Mouse (Mus musculus) cortical plate, adult 2 months (tissue): ENCODE data around the gene Ndufaf3. TPM values are rescaled to one million over a fixed set of nuclear protein-coding genes. Genes with fewer than 3 reads are reported as not detected.
A peak's percentile ranks its signal among the peaks of the same experiment; 100 is the strongest.

Experiments used
- H3K27ac ChIP-seq: fragments of 200-500 bp; 2 replicates; pipeline ENCODE4 v1.5.1; 2012; ENCODE audit warnings: low read length, control low read depth, inconsistent platforms; ENCODE audit not compliant: insufficient read depth
- H3K4me1 ChIP-seq: fragments of 200-500 bp; 2 replicates; pipeline ENCODE4 v1.6.1; 2011; ENCODE audit warnings: low read length; ENCODE audit not compliant: control insufficient read depth, insufficient read depth
- H3K4me3 ChIP-seq: fragments of 200-500 bp; 2 replicates; pipeline ENCODE4 v1.5.1; 2011; ENCODE audit warnings: mild to moderate bottlenecking, low read length, control low read depth; ENCODE audit not compliant: insufficient read depth
- CTCF ChIP-seq: fragments of 200-500 bp; IDR thresholded peaks from 2 replicates; pipeline ENCODE4 v1.5.1; 2011; ENCODE audit warnings: mild to moderate bottlenecking, control low read depth, low read length; ENCODE audit not compliant: insufficient read depth; ENCODE audit errors: extremely low read depth
- POLR2A ChIP-seq: fragments of 200-500 bp; IDR thresholded peaks from 2 replicates; pipeline ENCODE4 v1.6.1; 2011; ENCODE audit warnings: mild to moderate bottlenecking, low read length, control low read depth; ENCODE audit not compliant: insufficient read depth; ENCODE audit errors: extremely low read depth
- polyA plus RNA-seq: library from polyadenylated mRNA; depleted of rRNA; stranded (reverse); fragments of >200 nt; gene quantifications from 2 replicates; pipeline ENCODE4 v1.2.3, GENCODE M21; 2012

Gene Ndufaf3
- polyA plus RNA-seq, 1 experiment, result 71.9 TPM

DNA sequence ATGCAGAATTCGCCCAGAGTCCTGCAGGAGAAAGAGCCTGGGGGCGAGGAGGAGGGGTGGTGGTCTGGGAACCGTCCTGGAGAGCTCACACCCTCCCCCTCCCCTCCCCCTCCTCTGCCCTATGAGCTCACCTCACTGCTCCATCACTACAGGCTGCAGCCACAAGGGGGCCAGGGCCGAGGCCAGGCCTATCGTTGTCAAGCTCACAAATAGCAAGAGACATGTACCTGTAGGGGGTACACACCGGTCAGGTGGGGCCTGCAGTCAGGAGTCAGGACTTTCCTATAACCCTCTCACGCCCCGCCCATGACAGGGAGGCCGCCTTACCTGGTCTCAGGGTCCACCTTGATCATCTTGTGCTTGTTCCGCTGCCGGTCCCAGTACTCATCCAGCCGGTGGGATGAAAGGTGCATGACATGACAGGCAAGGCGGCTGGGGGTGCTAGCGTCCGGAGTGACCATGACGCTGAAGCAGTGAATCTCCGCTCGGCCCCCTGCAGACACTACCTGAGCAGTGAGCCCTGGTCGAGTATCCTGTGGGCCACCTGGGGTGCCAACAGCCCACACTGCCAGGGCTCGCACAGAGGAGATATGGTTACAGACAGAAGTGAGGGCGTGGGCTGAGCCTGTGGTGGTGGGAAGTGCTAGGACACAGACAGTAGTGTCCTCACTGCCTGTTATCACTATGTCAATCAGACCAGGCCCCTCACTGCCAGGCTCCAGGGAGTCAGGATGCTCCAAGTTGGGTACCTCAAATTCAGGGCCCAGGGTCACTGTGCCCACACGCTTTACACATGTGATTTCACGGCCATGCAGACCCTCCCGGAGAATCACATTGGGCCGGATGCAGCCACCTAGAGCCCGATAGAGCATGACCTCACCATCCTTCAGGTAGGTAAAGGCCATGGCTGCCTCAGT lies 6.8 kb upstream of the Ndufaf3 start:
- H3K4me1 ChIP-seq, result no peaks in the 10 kb centered on the region; the same call in none of the 2 replicates

DNA sequence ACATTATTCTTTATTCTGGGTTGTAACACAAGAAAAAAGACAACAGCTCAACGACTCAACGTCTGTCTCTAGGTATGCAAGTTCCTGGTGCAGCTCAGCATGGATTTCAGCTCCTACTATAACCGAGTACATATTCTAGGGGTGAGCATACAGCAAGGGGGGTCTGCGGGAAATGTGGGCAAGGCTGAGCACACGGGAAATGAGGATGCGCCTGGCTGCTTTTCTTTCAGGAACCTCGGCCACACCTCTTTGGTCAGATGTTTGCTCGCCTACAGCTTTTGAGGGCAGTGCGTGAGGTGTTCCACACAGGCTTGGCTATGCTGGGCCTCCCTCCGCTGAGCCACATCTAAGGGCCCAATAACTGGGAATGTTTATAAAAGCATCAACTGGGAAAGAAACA lies 5.1 kb upstream of the Ndufaf3 start:
- no peak overlapping the region for H3K27ac ChIP-seq
- TF ChIP-seq POLR2A (no peak), CTCF (no peak)
- H3K4me3 ChIP-seq, result no peak overlapping the region
- no peaks in the 10 kb centered on the region; the same call in 1 of the 2 replicates for H3K4me1 ChIP-seq

More for the DNA sequence above, 6.8 kb upstream of the Ndufaf3 start:
- Histone ChIP-seq H3K27ac (no peak overlapping the region), H3K4me3 (no peak overlapping the region)
- TF ChIP-seq POLR2A (0 out of 2 replicates have a peak, but pooled peaks have one; percentile 2), CTCF (peak; percentile 36; the same call in 1 of the 2 replicates)

DNA sequence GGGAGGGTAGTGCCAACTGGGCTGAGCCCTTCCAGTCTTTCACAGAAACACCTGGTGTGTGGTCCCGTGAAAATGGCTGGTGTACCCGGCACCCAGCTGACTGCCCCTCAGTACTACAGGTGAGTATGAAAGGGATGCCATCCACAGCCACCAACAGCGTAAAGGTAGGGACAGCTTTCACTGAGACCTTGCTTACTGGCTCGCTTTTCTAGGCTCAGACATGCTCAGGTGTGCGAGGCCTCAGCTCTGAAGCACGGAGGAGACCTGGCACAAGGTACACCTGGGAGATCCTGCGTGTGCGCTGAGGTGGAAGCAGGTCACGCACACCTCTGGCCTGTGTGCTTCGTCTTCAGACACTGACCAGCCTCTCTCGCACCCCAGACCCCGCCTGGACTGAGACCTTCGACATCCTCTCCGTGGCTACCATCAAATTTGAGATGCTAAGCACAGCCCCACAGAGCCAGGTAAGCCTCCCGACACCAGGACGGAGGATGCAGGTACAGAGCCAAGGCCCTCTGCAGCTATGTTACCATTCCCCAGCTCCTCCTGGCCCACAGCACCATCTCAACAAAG lies 4.3 kb upstream of the Ndufaf3 start:
- no peaks in the 10 kb centered on the region for H3K4me1 ChIP-seq

DNA sequence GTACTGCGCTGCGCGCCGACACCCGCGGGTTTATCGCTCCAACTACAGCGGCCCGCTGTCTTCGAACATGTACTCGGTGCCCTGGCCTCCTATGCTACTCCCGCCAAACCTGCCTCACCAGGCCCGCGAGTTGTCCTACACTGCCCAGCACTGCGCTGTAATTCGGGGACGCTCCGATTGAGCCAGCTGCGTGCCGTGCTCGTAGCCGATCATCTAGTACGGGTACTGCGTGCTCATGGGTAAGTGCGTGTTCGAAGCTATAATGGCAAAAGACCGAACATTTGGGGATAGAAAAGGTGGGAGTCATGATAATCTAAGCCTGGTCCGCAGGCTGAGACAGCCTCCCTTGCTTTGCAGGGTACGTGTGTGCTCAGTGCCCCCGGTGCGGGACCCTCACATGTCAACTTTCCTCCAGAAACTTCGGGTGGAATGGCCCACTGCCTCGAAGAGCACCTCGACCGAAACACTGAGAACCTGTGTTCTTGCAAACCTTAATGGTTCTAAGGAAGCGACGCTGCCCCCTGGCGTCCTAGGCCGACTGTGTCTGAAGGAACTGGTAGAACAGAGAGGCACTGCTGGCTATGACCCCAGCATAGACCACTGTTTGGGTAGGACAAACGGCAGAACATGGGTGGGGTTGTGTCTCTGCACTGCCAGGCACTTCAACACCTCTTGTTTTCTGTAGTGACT lies 3.1 kb upstream of the Ndufaf3 start:
- Histone ChIP-seq H3K4me3 (peak overlapping the region; percentile 53), H3K27ac (no peak overlapping the region; the same call in 1 of the 2 replicates), H3K4me1 (peaks cover 3% of the 10 kb centered on the region; the same call in 1 of the 2 replicates)
- TF ChIP-seq POLR2A, result 0 out of 2 replicates have a peak, but pooled peaks have one; percentile 8
- TF ChIP-seq CTCF, result peak; percentile 57

More for the DNA sequence above, 4.3 kb upstream of the Ndufaf3 start:
- no peak for TF ChIP-seq CTCF
- TF ChIP-seq POLR2A, result peak; percentile 10; the same call in 1 of the 2 replicates
- Histone ChIP-seq H3K4me3 (no peak overlapping the region), H3K27ac (no peak overlapping the region)

DNA sequence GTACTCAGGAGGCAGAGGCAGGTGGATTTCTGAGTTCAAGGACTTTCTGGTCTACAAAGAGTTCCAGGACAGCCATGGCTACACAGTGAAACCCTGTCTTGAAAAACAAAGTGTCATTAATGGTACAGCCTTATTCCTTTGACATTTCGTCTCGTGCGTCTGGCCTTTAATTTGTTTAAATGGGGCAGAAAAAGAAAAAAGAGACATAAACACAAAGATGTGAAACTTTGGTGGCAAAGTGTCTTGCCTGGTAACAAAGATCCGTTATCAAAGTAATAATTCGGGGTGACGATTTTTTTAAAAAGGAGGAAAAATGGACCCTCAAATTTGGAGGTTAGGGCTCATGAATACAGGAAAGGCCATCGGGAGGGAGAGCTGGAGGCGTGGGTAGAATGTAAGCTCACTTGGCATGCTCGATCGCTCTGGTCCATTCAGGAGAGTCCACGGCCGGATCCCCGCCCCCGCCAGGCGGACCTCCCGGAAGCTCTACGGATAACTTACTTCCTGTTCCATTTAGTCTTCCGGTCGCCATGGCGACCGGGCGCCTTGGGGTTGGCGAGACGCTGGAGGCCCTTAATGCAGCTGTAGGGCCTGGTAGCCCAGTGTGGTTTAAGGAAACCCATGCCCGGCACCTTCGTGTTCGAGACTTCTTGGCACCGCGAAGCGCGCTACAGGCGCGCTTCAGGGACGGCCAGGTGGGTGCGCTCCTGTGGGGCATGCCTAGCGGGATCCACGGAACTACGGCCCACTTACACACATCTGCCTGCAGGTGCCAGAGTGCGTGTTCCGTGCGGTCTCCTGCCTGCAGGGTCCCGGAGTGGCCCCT lies 2.4 kb upstream of the Ndufaf3 start, which contains the start of gene Dalrd3:
TSS of gene Dalrd3 (plus strand) at position 506 of the 826 bp plus-strand sequence.
- H3K4me1 ChIP-seq, result peaks cover 3% of the 10 kb centered on the region; the same call in 1 of the 2 replicates
- peak within 1 kb of the TSS; percentile 53 for H3K4me3 ChIP-seq
- no peak within 1 kb of the TSS; the same call in 1 of the 2 replicates for H3K27ac ChIP-seq
- TF ChIP-seq POLR2A (no peak), CTCF (no peak)

DNA sequence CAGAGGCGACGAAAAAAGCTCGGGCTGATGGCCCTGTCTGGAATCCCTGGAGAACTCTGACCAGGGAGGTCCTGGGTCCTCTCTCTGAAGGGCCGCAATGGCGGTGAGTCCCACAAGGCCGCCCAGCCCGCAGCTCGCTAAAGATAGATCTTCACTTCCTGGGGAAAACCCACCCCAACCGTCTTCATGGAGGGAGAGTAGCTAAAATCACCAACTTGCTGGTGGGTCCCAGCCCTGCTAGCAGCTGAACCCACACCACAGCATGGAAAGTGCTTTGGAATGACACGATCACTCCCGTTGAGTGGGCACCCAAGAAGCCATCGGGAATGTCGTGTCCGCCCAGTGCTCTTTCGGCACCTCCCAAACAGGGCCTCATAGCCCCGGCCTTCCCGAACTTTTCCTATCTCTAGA lies 1.3 kb upstream of the Ndufaf3 start:
- peaks cover 3% of the 10 kb centered on the region; the same call in 1 of the 2 replicates for H3K4me1 ChIP-seq
- no peak for TF ChIP-seq CTCF
- TF ChIP-seq POLR2A, result no peak
- H3K4me3 ChIP-seq, result no peak overlapping the region; the same call in 1 of the 2 replicates
- H3K27ac ChIP-seq, result no peak overlapping the region

DNA sequence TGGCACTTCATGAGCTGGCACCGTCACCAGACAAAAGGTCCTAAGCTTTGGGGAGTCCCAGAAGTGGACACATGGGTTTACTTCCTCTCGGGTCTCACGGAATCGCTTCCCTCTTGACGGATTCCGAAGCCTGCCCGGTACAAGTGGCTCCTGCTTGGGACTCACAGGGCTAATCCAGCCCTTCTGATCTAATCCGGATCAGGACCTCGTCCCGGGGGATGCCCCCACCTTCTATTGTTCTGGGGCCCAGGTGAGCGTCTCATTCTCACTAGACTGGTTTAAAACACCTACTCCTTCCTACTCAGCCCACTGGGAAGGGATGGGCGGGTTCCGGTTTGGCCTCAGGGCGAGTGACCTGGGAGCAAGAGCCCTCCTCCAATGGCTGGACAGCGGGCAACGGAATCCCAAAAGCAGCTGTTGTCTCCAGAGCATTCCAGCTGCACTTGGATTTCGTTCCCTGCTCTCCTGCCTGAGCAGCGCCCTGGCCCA lies 741 bp upstream of the Ndufaf3 start:
- TF ChIP-seq POLR2A (no peak), CTCF (no peak)

More for the DNA sequence above, 741 bp upstream of the Ndufaf3 start:
- Histone ChIP-seq H3K4me1 (peaks cover 3% of the 10 kb centered on the region; the same call in 1 of the 2 replicates), H3K4me3 (peak overlapping the region; percentile 63), H3K27ac (peak overlapping the region; percentile 54; the same call in 1 of the 2 replicates)
